Mouse (Mus musculus): ENCODE measurements at regions not wholly inside any gene's neighbourhood (a gene's known extent, or its start where the extent isn't known, plus 50 kb on each side); places are given as distances from the start of the nearest gene placed in this dataset.

- DNase-seq (ENCODE audit: inconsistent ontology term): peak; percentile 16
Measured at GRCm38 (mm10) chr1:26053415-26053814, 223.9 kb upstream of the Adgrb3 start.

GRCm38 (mm10) chr1:26047804-26048203 is 218.3 kb upstream of the Adgrb3 start:
- DNase-seq (ENCODE audit: inconsistent ontology term): no peak
